In genomic region chr17:45047236-45047635, GRCm38 (mm10) we compare ENCODE assay signal across 16 mouse cellular contexts.
"Had no signal": no experiment of that assay in that cellular context is flagged by ENCODE, and none has a peak within 500 bp of the region (broad histone marks: within the 10 kb centered on the region; RNA-seq: fewer than 3 reads in every experiment).

No protein-coding gene starts in this region.

- H3K4me3 ChIP-seq: lung, embryonic 15.5 days; megakaryocyte, embryonic 14.5 days; midbrain, embryonic 12.5 days; neural tube, embryonic 12.5 days; stomach, embryonic 15.5 days had no signal

- DNase-seq: liver, postnatal 0 days; lung, adult 2 months; lung, postnatal 14 days; lung, postnatal 36 days; midbrain, embryonic 14.5 days; right cerebral cortex, postnatal 14 days; thymus, adult 2 months; thymus, postnatal 25 days; thymus, postnatal 4 days had no signal

- H3K27ac ChIP-seq: lung, embryonic 15.5 days; macrophage; midbrain, embryonic 12.5 days; neural tube, embryonic 12.5 days; stomach, embryonic 15.5 days; stomach, postnatal 0 days had no signal
